Mouse (Mus musculus): ENCODE results near the gene Psmd2.

DNA sequence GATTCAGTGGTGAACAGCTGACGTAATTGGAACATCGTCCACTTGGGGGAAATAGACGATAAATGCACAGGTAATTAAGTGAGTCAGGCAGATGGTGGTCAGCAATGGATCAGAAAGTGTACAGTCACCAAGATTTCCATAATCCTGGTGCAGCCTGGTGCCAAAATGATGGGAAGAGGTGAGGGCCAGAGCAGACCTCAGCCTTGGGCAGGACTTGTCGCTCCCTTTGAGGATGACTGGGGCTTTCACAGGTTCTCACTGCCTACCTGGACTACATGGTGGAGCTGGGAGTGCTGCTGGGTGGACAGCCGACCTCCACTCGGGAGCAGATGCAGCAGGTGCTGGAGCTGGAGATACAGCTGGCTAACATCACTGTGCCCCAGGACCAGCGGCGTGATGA lies 14.0 kb upstream of the Psmd2 start:
- TF ChIP-seq CTCF (IDR thresholded peaks at IDR 0.05; ENCODE audit: borderline replicate concordance, insufficient read depth, low read depth, low read length) = no peak
- no peak for TF ChIP-seq POLR2A (IDR thresholded peaks at IDR 0.05; ENCODE audit: borderline replicate concordance, insufficient read depth, low read length)
